Mouse (Mus musculus) stomach, postnatal 0 days (tissue): ENCODE results near the gene Gzmn. TPM values are rescaled to one million over a fixed set of nuclear protein-coding genes. Genes with fewer than 3 reads are reported as not detected.
"Not testable (repeated sequence)": the region's sequence is repeated elsewhere in the genome, so short reads cannot be mapped to it uniquely, and the experiment has no call there.

ENCODE experiments used
- ATAC-seq: fragments of 200-750 bp; cut with Nextera tagmentation; 2 replicates; pipeline ENCODE4 v1.8.0; 2017; ENCODE audit not compliant: low FRiP score, low TSS enrichment
- DNase-seq: peaks from one replicate; pipeline ENCODE4 v3.0.0-alpha.2; 2016; ENCODE audit warnings: low spot score
- H3K27ac ChIP-seq: fragments of 300-500 bp; sonication (generic); replicated peaks from 2 replicates; pipeline ENCODE4 v1.5.1; 2014; ENCODE audit warnings: mild to moderate bottlenecking, control low read depth
- H3K27me3 ChIP-seq: fragments of 300-500 bp; sonication (generic); 2 replicates; pipeline ENCODE4 v1.6.1; 2014; ENCODE audit warnings: low read length; ENCODE audit not compliant: control insufficient read depth, insufficient read depth
- H3K36me3 ChIP-seq: fragments of 300-500 bp; sonication (generic); 2 replicates; pipeline ENCODE4 v1.6.1; 2014; ENCODE audit warnings: low read length, mixed read lengths; ENCODE audit not compliant: control insufficient read depth, insufficient read depth
- H3K4me1 ChIP-seq: fragments of 300-500 bp; sonication (generic); replicated peaks from 2 replicates; pipeline ENCODE4 v1.6.1; 2014; ENCODE audit warnings: antibody characterized with exemption; ENCODE audit not compliant: control insufficient read depth, insufficient read depth
- H3K4me2 ChIP-seq: fragments of 300-500 bp; sonication (generic); replicated peaks from 2 replicates; pipeline ENCODE4 v1.6.1; 2014; ENCODE audit warnings: low read depth, mild to moderate bottlenecking, control low read depth, moderate library complexity
- H3K4me3 ChIP-seq: fragments of 300-500 bp; sonication (generic); 2 replicates; pipeline ENCODE4 v1.5.1; 2014; ENCODE audit warnings: low read depth, low read length, control low read depth
- H3K9ac ChIP-seq: fragments of 300-500 bp; sonication (generic); 2 replicates; pipeline ENCODE4 v1.6.1; 2014; ENCODE audit warnings: mild to moderate bottlenecking, low read length, control low read depth, mixed read lengths
- H3K9me3 ChIP-seq: fragments of 300-500 bp; sonication (generic); 2 replicates; pipeline ENCODE4 v1.6.1; 2016; ENCODE audit warnings: low read length; ENCODE audit not compliant: control insufficient read depth
- CTCF ChIP-seq: IDR thresholded peaks from 2 replicates; pipeline ENCODE4 v1.5.1; 2016; ENCODE audit warnings: antibody characterized with exemption, low read depth, mild to moderate bottlenecking, moderate library complexity
- EP300 ChIP-seq: optimal IDR thresholded peaks from 2 replicates; pipeline ENCODE3; 2016; ENCODE audit warnings: antibody characterized with exemption
- WGBS: fragments of 180-500 bp; shearing (Covaris S2); extraction: QIAGEN DNeasy Blood & Tissue Kit; methylation state at CpG from one replicate; pipeline ENCODE4 v1.1.7; 2014; 5-methylcytosine and 5-hydroxymethylcytosine counted together
- polyA plus RNA-seq: library from polyadenylated mRNA; unstranded; fragments of >200 nt; fragmentation: Nextera tagmentation; extraction: Ambion mirVana; gene quantifications from 2 replicates; pipeline ENCODE4 v1.2.1, GENCODE M21; 2015

Gene Gzmn
- polyA plus RNA-seq, 1 experiment from 2014 or later = not detected

DNA sequence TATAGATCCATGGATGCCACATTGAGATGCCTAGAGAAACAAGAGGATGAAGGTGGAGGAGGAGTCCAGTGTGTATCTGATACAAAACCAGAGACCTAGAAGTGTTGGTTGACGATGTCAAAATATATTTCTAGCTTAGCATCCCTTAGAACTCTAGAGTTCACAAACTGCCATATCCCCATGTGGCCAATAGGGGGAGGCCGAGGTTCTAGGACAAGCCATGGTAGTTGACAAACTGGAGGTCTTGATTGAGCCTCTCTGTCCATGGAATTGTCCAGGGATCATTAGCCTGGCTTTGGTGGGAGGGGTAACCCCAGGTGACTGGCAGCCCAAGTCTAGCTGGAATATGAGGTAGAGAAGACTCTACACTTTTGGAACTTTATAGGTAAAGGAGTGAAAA lies 19.1 kb downstream of the Gzmn start:
- Histone ChIP-seq H3K4me2 (no peak overlapping the region), H3K36me3 (no peaks in the 10 kb centered on the region), H3K27ac (no peak overlapping the region), H3K9ac (no peak overlapping the region), H3K9me3 (no peaks in the 10 kb centered on the region), H3K4me3 (no peak overlapping the region), H3K27me3 (no peaks in the 10 kb centered on the region), H3K4me1 (no peaks in the 10 kb centered on the region)
- 66% methylated on average over 2 of the region's 2 CpGs for WGBS
- no peak for ATAC-seq
- TF ChIP-seq CTCF (peak; percentile 43), EP300 (no peak)
- DNase-seq = no peak

DNA sequence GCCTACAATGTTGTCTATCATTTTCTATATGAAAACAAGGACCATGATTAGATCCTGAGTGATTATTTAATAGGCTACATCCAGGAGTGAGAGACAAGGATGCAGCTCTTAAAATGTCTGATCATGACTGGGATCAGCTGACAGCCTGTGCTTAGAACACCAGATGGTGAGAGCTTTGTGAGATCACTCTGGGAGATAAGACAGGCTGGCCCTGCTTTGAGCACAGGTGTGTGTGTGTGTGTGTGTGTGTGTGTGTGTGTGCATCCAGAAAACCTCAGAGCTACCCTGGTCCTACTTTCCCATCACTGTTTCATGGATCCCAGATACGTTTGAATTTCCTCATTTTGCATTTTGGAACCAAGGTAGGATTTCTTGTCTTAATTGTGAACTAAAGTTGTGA lies 40.7 kb downstream of the Gzmn start:
- not testable (repeated sequence) for H3K36me3 ChIP-seq, H3K9ac ChIP-seq, H3K4me2 ChIP-seq, H3K9me3 ChIP-seq, H3K27ac ChIP-seq, H3K27me3 ChIP-seq, H3K4me3 ChIP-seq, ATAC-seq, H3K4me1 ChIP-seq, DNase-seq
- WGBS = 73% methylated on average over 1 of the region's 1 CpGs

DNA sequence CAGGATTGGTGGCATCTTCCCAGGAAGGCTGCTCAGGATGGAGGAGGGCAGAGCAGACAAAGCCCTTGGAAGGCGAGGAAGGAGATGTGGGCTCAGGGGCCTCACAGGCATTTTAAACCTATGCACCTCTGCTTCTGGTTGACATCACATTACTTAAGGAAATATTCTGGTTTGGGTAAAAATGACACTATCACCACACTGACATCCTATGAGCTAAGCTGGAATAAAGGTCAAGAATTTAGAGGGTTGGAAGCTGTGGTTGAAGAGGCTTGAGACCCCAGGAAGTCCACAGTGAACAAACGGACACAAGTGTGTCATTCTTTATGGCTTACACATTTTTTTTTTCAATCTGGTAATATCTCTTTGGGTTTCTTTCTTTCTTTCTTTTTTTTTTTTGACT lies 41.9 kb downstream of the Gzmn start, which contains the start of gene Gzmd:
Gzmd (minus strand) TSS at position 101 of the 400 bp plus-strand sequence.
- not testable (repeated sequence) for ATAC-seq, H3K4me3 ChIP-seq, H3K27me3 ChIP-seq, DNase-seq, H3K27ac ChIP-seq, H3K36me3 ChIP-seq, H3K9me3 ChIP-seq, H3K9ac ChIP-seq, H3K4me1 ChIP-seq, H3K4me2 ChIP-seq
- 74% methylated on average over 2 of the region's 2 CpGs for WGBS

DNA sequence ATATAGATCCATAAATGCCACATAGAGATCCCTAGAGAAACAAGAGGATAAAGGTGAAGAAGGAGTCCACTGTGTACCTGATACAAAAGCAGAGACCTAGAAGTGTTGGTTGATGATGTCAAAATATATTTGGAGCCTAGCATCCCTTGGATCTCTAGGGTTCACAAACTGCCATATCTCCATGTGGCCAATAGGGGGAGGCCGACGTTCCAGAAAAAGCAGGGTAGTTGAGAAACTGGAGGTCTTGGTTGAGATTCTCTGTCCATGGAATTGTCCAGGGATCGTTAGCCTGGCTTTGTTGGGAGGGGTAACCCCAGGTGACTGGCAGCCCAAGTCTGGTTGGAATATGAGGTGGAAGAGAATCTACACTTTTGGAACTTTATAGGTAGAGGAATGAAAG lies 46.1 kb downstream of the Gzmn start:
- Histone ChIP-seq H3K4me3 (no peak overlapping the region), H3K27me3 (no peaks in the 10 kb centered on the region), H3K27ac (no peak overlapping the region), H3K9me3 (no peaks in the 10 kb centered on the region), H3K4me2 (no peak overlapping the region), H3K36me3 (no peaks in the 10 kb centered on the region), H3K9ac (no peak overlapping the region), H3K4me1 (no peaks in the 10 kb centered on the region)
- 40% methylated on average over 3 of the region's 3 CpGs for WGBS
- ATAC-seq = no peak
- DNase-seq = no peak
- TF ChIP-seq CTCF = peak; percentile 52
- TF ChIP-seq EP300 = no peak

DNA sequence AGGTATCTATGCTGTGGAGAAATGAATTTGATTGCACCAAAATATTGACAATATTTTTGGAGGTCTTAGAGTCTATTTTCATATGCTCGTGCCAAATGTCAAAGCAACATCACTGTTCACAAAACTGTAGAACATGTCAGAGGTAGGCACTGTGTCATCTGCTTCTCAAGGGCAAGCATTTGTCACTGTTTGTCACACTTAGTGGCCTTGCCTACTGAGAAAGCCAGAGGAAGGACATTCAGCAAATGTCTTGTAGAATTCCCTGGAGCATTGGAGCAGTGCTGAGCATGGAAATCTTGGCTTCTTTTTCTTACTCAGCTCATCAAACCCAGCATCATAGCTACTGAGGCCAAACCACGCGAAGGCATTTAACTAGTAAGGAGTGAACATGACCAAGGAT lies 50.9 kb downstream of the Gzmn start:
- no peaks in the 10 kb centered on the region for H3K27me3 ChIP-seq
- no peak overlapping the region for H3K4me2 ChIP-seq
- no peak overlapping the region for H3K4me3 ChIP-seq
- no peak overlapping the region for H3K27ac ChIP-seq
- no peak for TF ChIP-seq CTCF
- TF ChIP-seq EP300 = no peak
- WGBS = 80% methylated on average over 3 of the region's 3 CpGs
- H3K9ac ChIP-seq = no peak overlapping the region
- H3K9me3 ChIP-seq = no peaks in the 10 kb centered on the region
- ATAC-seq = no peak
- DNase-seq = no peak
- H3K36me3 ChIP-seq = no peaks in the 10 kb centered on the region
- no peaks in the 10 kb centered on the region for H3K4me1 ChIP-seq

DNA sequence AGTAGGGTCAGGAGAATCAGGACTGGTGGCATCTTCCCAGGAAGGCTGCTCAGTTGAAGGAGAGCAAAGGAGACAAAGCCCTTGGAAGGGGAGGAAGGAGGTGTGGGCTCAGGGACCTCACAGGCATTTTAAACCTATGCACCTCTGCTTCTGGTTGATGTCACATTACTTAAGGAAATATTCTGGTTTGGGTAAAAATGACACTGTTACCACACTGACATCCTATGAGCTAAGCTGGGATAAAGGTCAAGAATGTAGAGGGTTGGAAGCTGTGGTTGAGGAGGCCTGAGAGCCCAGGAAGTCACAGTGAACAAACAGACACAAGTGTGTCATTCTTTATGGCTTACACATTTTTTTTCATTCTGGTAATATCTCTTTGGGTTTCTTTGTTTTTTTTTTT lies 53.9 kb downstream of the Gzmn start, which contains the start of gene Gzme:
Gzme (minus strand) TSS at position 101 of the 400 bp plus-strand sequence.
- Histone ChIP-seq H3K4me3 (no peak within 1 kb of the TSS), H3K27me3 (no peaks in the 10 kb centered on the region), H3K36me3 (no peaks in the 10 kb centered on the region), H3K4me2 (no peak within 1 kb of the TSS), H3K9ac (no peak within 1 kb of the TSS), H3K27ac (no peak within 1 kb of the TSS), H3K4me1 (no peaks in the 10 kb centered on the region), H3K9me3 (no peaks in the 10 kb centered on the region)
- no peak for DNase-seq
- ATAC-seq = no peak
- TF ChIP-seq EP300 (no peak), CTCF (no peak)

Other genes with a start within 250 kb of the Gzmn start
- 15.4 and 17.5 TPM in 2 replicates for gene Cma1, start 229.9 kb downstream of the Gzmn start, polyA plus RNA-seq
- 0.23 TPM in 1 of 2 replicates, not detected in the other for gene Cma2, start 223.6 kb downstream of the Gzmn start, polyA plus RNA-seq
- 0.13 TPM in 1 of 2 replicates, not detected in the other for gene Mcpt1, start 156.6 kb downstream of the Gzmn start, polyA plus RNA-seq
- not detected in 2 replicates for gene Mcpt9, start 144.1 kb downstream of the Gzmn start, polyA plus RNA-seq
- 1.7 and 1.8 TPM in 2 replicates for gene Mcpt2, start 132.6 kb downstream of the Gzmn start, polyA plus RNA-seq
- 3.7 TPM in 2 replicates for gene Mcpt4, start 112.3 kb downstream of the Gzmn start, polyA plus RNA-seq
- 0.16 and 0.30 TPM in 2 replicates for gene Mcpt8, start 89.3 kb downstream of the Gzmn start, polyA plus RNA-seq
- 0.13 and 0.18 TPM in 2 replicates for gene Ctsg, start 72.0 kb downstream of the Gzmn start, polyA plus RNA-seq
- gene Gzme, start 54.0 kb downstream of the Gzmn start, polyA plus RNA-seq = not detected in 2 replicates
- gene Gzmd, start 42.0 kb downstream of the Gzmn start, polyA plus RNA-seq = not detected in 2 replicates
- gene Gzmg, start 15.0 kb downstream of the Gzmn start, polyA plus RNA-seq = not detected in 2 replicates
- gene Gzmf, start 36.8 kb upstream of the Gzmn start, polyA plus RNA-seq = not detected in 2 replicates
- gene Gzmc, start 60.1 kb upstream of the Gzmn start, polyA plus RNA-seq = 0.11 TPM in 1 of 2 replicates, not detected in the other
- gene Gzmb, start 87.7 kb upstream of the Gzmn start, polyA plus RNA-seq = 0.11 and 0.15 TPM in 2 replicates
- 0.05 and 0.28 TPM in 2 replicates for gene Atp12a, start 190.5 kb upstream of the Gzmn start, polyA plus RNA-seq
- gene Rnf17, start 228.0 kb upstream of the Gzmn start, polyA plus RNA-seq = 0.40 and 0.67 TPM in 2 replicates